Mouse (Mus musculus) liver, embryonic 15.5 days (tissue): ENCODE measurements around the gene Cdkn2b. TPM values are rescaled to one million over a fixed set of nuclear protein-coding genes. Genes with fewer than 3 reads are reported as not detected.
A peak's percentile ranks its signal among the peaks of the same experiment; 100 is the strongest.

Source experiments
- ATAC-seq: fragments of 200-750 bp; cut with Nextera tagmentation; 2 replicates; pipeline ENCODE4 v1.8.0; 2017; ENCODE audit warnings: moderate number of reproducible peaks, mild to moderate bottlenecking, moderate library complexity; ENCODE audit not compliant: insufficient read depth
- H3K27ac ChIP-seq: fragments of 300-500 bp; sonication (generic); replicated peaks from 2 replicates; pipeline ENCODE4 v1.5.1; 2015; ENCODE audit warnings: mild to moderate bottlenecking, inconsistent platforms
- H3K27me3 ChIP-seq: fragments of 300-500 bp; sonication (generic); 2 replicates; pipeline ENCODE4 v1.6.1; 2015; ENCODE audit warnings: mild to moderate bottlenecking, inconsistent platforms
- H3K36me3 ChIP-seq: fragments of 300-500 bp; sonication (generic); replicated peaks from 2 replicates; pipeline ENCODE4 v1.6.1; 2015; ENCODE audit warnings: moderate library complexity, mild to moderate bottlenecking, inconsistent platforms
- H3K4me1 ChIP-seq: fragments of 300-500 bp; sonication (generic); replicated peaks from 2 replicates; pipeline ENCODE4 v1.6.1; 2015; ENCODE audit warnings: inconsistent platforms
- H3K4me2 ChIP-seq: fragments of 300-500 bp; sonication (generic); 2 replicates; pipeline ENCODE4 v1.6.1; 2015; ENCODE audit warnings: moderate library complexity, mild to moderate bottlenecking, inconsistent platforms
- H3K4me3 ChIP-seq: fragments of 300-500 bp; sonication (generic); replicated peaks from 2 replicates; pipeline ENCODE4 v1.5.1; 2015; ENCODE audit warnings: mild to moderate bottlenecking, inconsistent platforms
- H3K9ac ChIP-seq: fragments of 300-500 bp; sonication (generic); 2 replicates; pipeline ENCODE4 v1.6.1; 2015; ENCODE audit warnings: moderate library complexity, mild to moderate bottlenecking, inconsistent platforms
- H3K9me3 ChIP-seq: fragments of 300-500 bp; sonication (generic); replicated peaks from 2 replicates; pipeline ENCODE4 v1.6.1; 2016; ENCODE audit warnings: inconsistent platforms
- WGBS: fragments of 180-500 bp; shearing (Covaris S2); methylation state at CpG from one replicate; pipeline ENCODE4 v1.1.7; 2015; ENCODE audit warnings: mixed read lengths; ENCODE audit not compliant: insufficient replicate concordance; 5-methylcytosine and 5-hydroxymethylcytosine counted together
- polyA plus RNA-seq: library from polyadenylated mRNA; unstranded; fragments of >200 nt; fragmentation: Nextera tagmentation; extraction: Ambion mirVana; gene quantifications from 2 replicates; pipeline ENCODE4 v1.2.1, GENCODE M21; 2015

Cdkn2b gene
- 0.14 TPM in 1 of 2 replicates, not detected in the other for polyA plus RNA-seq

- Histone ChIP-seq H3K27ac (no peak within 1 kb of the TSS), H3K9ac (0 out of 2 replicates have a peak within 1 kb of the TSS, but pooled peaks have one; percentile 18), H3K4me3 (peak within 1 kb of the TSS; percentile 60), H3K9me3 (no peaks in the 10 kb centered on the region), H3K4me2 (peak within 1 kb of the TSS; percentile 92), H3K4me1 (peaks cover 12% of the 10 kb centered on the region), H3K36me3 (no peaks in the 10 kb centered on the region), H3K27me3 (peaks cover 84% of the 10 kb centered on the region)
- under 1% methylated on average over 61 of the region's 61 CpGs for WGBS
- peak; percentile 87 for ATAC-seq
These were observed at the start of gene Cdkn2b for GRCm38 (mm10) chr4:89310491-89311254. Cdkn2b (minus strand) TSS chr4:89311039.

- no peak overlapping the region for H3K27ac ChIP-seq
- ATAC-seq, result no peak
These were observed 49.5 kb upstream of the Cdkn2b start for GRCm38 (mm10) chr4:89360349-89360748.

GRCm38 (mm10) chr4:89359506-89359905 lies 48.7 kb upstream of the Cdkn2b start:
- Histone ChIP-seq H3K27me3 (no peaks in the 10 kb centered on the region), H3K4me3 (no peak overlapping the region), H3K4me2 (no peak overlapping the region), H3K27ac (no peak overlapping the region), H3K9ac (no peak overlapping the region), H3K9me3 (no peaks in the 10 kb centered on the region), H3K4me1 (no peaks in the 10 kb centered on the region), H3K36me3 (no peaks in the 10 kb centered on the region)
- 78% methylated on average over 6 of the region's 6 CpGs for WGBS
- ATAC-seq, result no peak

More at GRCm38 (mm10) chr4:89360349-89360748, 49.5 kb upstream of the Cdkn2b start:
- Histone ChIP-seq H3K36me3 (no peaks in the 10 kb centered on the region), H3K27me3 (no peaks in the 10 kb centered on the region), H3K9me3 (no peaks in the 10 kb centered on the region), H3K9ac (no peak overlapping the region), H3K4me3 (no peak overlapping the region), H3K4me1 (no peaks in the 10 kb centered on the region), H3K4me2 (no peak overlapping the region)
- 55% methylated on average over 3 of the region's 3 CpGs for WGBS

- H3K36me3 ChIP-seq, result no peaks in the 10 kb centered on the region
- WGBS, result 37% methylated on average over 9 of the region's 9 CpGs
- ATAC-seq, result no peak
These were observed 43.1 kb upstream of the Cdkn2b start for GRCm38 (mm10) chr4:89353935-89354334.

GRCm38 (mm10) chr4:89353071-89353582 lies 42.3 kb upstream of the Cdkn2b start:
- Histone ChIP-seq H3K4me3 (no peak overlapping the region), H3K36me3 (no peaks in the 10 kb centered on the region), H3K9me3 (no peaks in the 10 kb centered on the region), H3K4me1 (no peaks in the 10 kb centered on the region), H3K9ac (no peak overlapping the region), H3K4me2 (no peak overlapping the region), H3K27me3 (no peaks in the 10 kb centered on the region), H3K27ac (no peak overlapping the region)
- WGBS, result 64% methylated on average over 3 of the region's 3 CpGs
- no peak for ATAC-seq

More at GRCm38 (mm10) chr4:89353935-89354334, 43.1 kb upstream of the Cdkn2b start:
- Histone ChIP-seq H3K9me3 (no peaks in the 10 kb centered on the region), H3K4me1 (no peaks in the 10 kb centered on the region), H3K27me3 (no peaks in the 10 kb centered on the region), H3K9ac (no peak overlapping the region), H3K27ac (no peak overlapping the region), H3K4me2 (no peak overlapping the region), H3K4me3 (no peak overlapping the region)

- Histone ChIP-seq H3K9ac (no peak overlapping the region), H3K9me3 (no peaks in the 10 kb centered on the region), H3K36me3 (no peaks in the 10 kb centered on the region), H3K4me3 (no peak overlapping the region), H3K27ac (no peak overlapping the region), H3K4me1 (no peaks in the 10 kb centered on the region), H3K27me3 (no peaks in the 10 kb centered on the region), H3K4me2 (no peak overlapping the region)
- ATAC-seq, result no peak
- WGBS, result 34% methylated on average over 5 of the region's 5 CpGs
These were observed 40.6 kb upstream of the Cdkn2b start for GRCm38 (mm10) chr4:89351474-89351873.

GRCm38 (mm10) chr4:89350938-89351451 lies 40.2 kb upstream of the Cdkn2b start:
- H3K36me3 ChIP-seq, result no peaks in the 10 kb centered on the region
- no peaks in the 10 kb centered on the region for H3K9me3 ChIP-seq
- no peak overlapping the region for H3K27ac ChIP-seq
- H3K4me2 ChIP-seq, result no peak overlapping the region
- H3K4me3 ChIP-seq, result no peak overlapping the region
- no peaks in the 10 kb centered on the region for H3K4me1 ChIP-seq
- no peak for ATAC-seq
- no peak overlapping the region for H3K9ac ChIP-seq
- H3K27me3 ChIP-seq, result no peaks in the 10 kb centered on the region
- 53% methylated on average over 6 of the region's 6 CpGs for WGBS

- H3K4me3 ChIP-seq, result no peak overlapping the region
- no peaks in the 10 kb centered on the region for H3K27me3 ChIP-seq
- no peak for ATAC-seq
- H3K27ac ChIP-seq, result no peak overlapping the region
- H3K4me1 ChIP-seq, result no peaks in the 10 kb centered on the region
- H3K4me2 ChIP-seq, result no peak overlapping the region
- no peaks in the 10 kb centered on the region for H3K9me3 ChIP-seq
- H3K36me3 ChIP-seq, result no peaks in the 10 kb centered on the region
- H3K9ac ChIP-seq, result no peak overlapping the region
- WGBS, result 49% methylated on average over 9 of the region's 9 CpGs
These were observed 39.6 kb upstream of the Cdkn2b start for GRCm38 (mm10) chr4:89350391-89350790.

GRCm38 (mm10) chr4:89348842-89349241 lies 38.0 kb upstream of the Cdkn2b start:
- Histone ChIP-seq H3K9ac (no peak overlapping the region), H3K4me2 (no peak overlapping the region), H3K27me3 (no peaks in the 10 kb centered on the region), H3K4me1 (no peaks in the 10 kb centered on the region), H3K4me3 (no peak overlapping the region), H3K36me3 (no peaks in the 10 kb centered on the region), H3K9me3 (no peaks in the 10 kb centered on the region), H3K27ac (no peak overlapping the region)
- WGBS, result 38% methylated on average over 5 of the region's 5 CpGs
- ATAC-seq, result no peak

- H3K9me3 ChIP-seq, result no peaks in the 10 kb centered on the region
- no peaks in the 10 kb centered on the region for H3K36me3 ChIP-seq
- no peak overlapping the region for H3K27ac ChIP-seq
- no peak overlapping the region for H3K9ac ChIP-seq
- ATAC-seq, result no peak
- peaks cover 12% of the 10 kb centered on the region for H3K4me1 ChIP-seq
- no peak overlapping the region for H3K4me3 ChIP-seq
- 11% methylated on average over 13 of the region's 13 CpGs for WGBS
- H3K4me2 ChIP-seq, result no peak overlapping the region
- H3K27me3 ChIP-seq, result peaks cover 58% of the 10 kb centered on the region
These were observed 2.6 kb upstream of the Cdkn2b start for GRCm38 (mm10) chr4:89313461-89313860.

GRCm38 (mm10) chr4:89309996-89310395 lies 843 bp downstream of the Cdkn2b start:
- Histone ChIP-seq H3K4me1 (peaks cover 12% of the 10 kb centered on the region), H3K4me3 (no peak overlapping the region), H3K36me3 (no peaks in the 10 kb centered on the region), H3K9me3 (no peaks in the 10 kb centered on the region), H3K27me3 (peaks cover 88% of the 10 kb centered on the region), H3K4me2 (peak overlapping the region; percentile 92), H3K9ac (no peak overlapping the region), H3K27ac (no peak overlapping the region)
- WGBS, result 4% methylated on average over 11 of the region's 11 CpGs
- ATAC-seq, result no peak
